Mouse (Mus musculus) midbrain, embryonic 15.5 days (tissue): ENCODE results near the gene Magee2. TPM values are rescaled to one million over a fixed set of nuclear protein-coding genes. Genes with fewer than 3 reads are reported as not detected.
"Not testable (repeated sequence)": the region's sequence is repeated elsewhere in the genome, so short reads cannot be mapped to it uniquely, and the experiment has no call there.

Experiments
- ATAC-seq: fragments of 200-750 bp; cut with Nextera tagmentation; replicated peaks from 2 replicates; pipeline ENCODE4 v1.8.0; 2017; ENCODE audit warnings: moderate TSS enrichment
- H3K27ac ChIP-seq: fragments of 300-500 bp; sonication (generic); 2 replicates; pipeline ENCODE4 v1.5.1; 2015; ENCODE audit warnings: mild to moderate bottlenecking, inconsistent platforms
- H3K27me3 ChIP-seq: fragments of 300-500 bp; sonication (generic); replicated peaks from 2 replicates; pipeline ENCODE4 v1.6.1; 2015; ENCODE audit warnings: inconsistent platforms
- H3K36me3 ChIP-seq: fragments of 300-500 bp; sonication (generic); replicated peaks from 2 replicates; pipeline ENCODE4 v1.6.1; 2015; ENCODE audit warnings: inconsistent platforms
- H3K4me1 ChIP-seq: fragments of 300-500 bp; sonication (generic); 2 replicates; pipeline ENCODE4 v1.6.1; 2015; ENCODE audit warnings: inconsistent platforms
- H3K4me2 ChIP-seq: fragments of 300-500 bp; sonication (generic); 2 replicates; pipeline ENCODE4 v1.6.1; 2015; ENCODE audit warnings: inconsistent platforms, mild to moderate bottlenecking, moderate library complexity
- H3K4me3 ChIP-seq: fragments of 300-500 bp; sonication (generic); 2 replicates; pipeline ENCODE4 v1.5.1; 2015; ENCODE audit warnings: mild to moderate bottlenecking, inconsistent platforms
- H3K9ac ChIP-seq: fragments of 300-500 bp; sonication (generic); 2 replicates; pipeline ENCODE4 v1.6.1; 2015; ENCODE audit warnings: mild to moderate bottlenecking, inconsistent platforms
- H3K9me3 ChIP-seq: fragments of 300-500 bp; sonication (generic); 2 replicates; pipeline ENCODE4 v1.6.1; 2016; ENCODE audit warnings: inconsistent platforms
- WGBS: fragments of 180-500 bp; shearing (Covaris S2); methylation state at CpG from one replicate; pipeline ENCODE4 v1.1.7; 2015; ENCODE audit warnings: mixed read lengths; 5-methylcytosine and 5-hydroxymethylcytosine counted together
- polyA plus RNA-seq: library from polyadenylated mRNA; unstranded; fragments of >200 nt; fragmentation: Nextera tagmentation; extraction: Ambion mirVana; gene quantifications from 2 replicates; pipeline ENCODE4 v1.2.1, GENCODE M21; 2015

Gene Magee2
- 31.8 and 37.4 TPM in 2 replicates for polyA plus RNA-seq

GRCm38 (mm10) chrX:104856751-104857341 lies at the start of gene Magee2:
Gene Magee2, minus strand, starts transcription at chrX:104857267.
- H3K4me1 ChIP-seq, result no peaks in the 10 kb centered on the region
- H3K27ac ChIP-seq, result peak within 1 kb of the TSS; percentile 82
- H3K36me3 ChIP-seq, result no peaks in the 10 kb centered on the region
- no peaks in the 10 kb centered on the region for H3K9me3 ChIP-seq
- ATAC-seq, result peak; percentile 98
- H3K9ac ChIP-seq, result peak within 1 kb of the TSS; percentile 60
- 28% methylated on average over 37 of the region's 37 CpGs for WGBS
- H3K27me3 ChIP-seq, result peaks cover 38% of the 10 kb centered on the region
- H3K4me2 ChIP-seq, result peak within 1 kb of the TSS; percentile 55
- peak within 1 kb of the TSS; percentile 49 for H3K4me3 ChIP-seq

- Histone ChIP-seq H3K36me3 (no peaks in the 10 kb centered on the region), H3K9me3 (no peaks in the 10 kb centered on the region), H3K4me1 (no peaks in the 10 kb centered on the region), H3K9ac (no peak overlapping the region), H3K27ac (no peak overlapping the region), H3K4me3 (0 out of 2 replicates have a peak overlapping the region, but pooled peaks have one; percentile 10), H3K27me3 (peaks cover 42% of the 10 kb centered on the region), H3K4me2 (peak overlapping the region; percentile 4; the same call in 1 of the 2 replicates)
- 33% methylated on average over 9 of the region's 9 CpGs for WGBS
- ATAC-seq, result no peak
These were observed 3.5 kb downstream of the Magee2 start for GRCm38 (mm10) chrX:104853610-104854009.

GRCm38 (mm10) chrX:104817583-104817982 lies 39.5 kb downstream of the Magee2 start:
- H3K9me3 ChIP-seq, H3K4me2 ChIP-seq, H3K27ac ChIP-seq, H3K36me3 ChIP-seq, H3K27me3 ChIP-seq, H3K4me1 ChIP-seq, ATAC-seq, H3K4me3 ChIP-seq, H3K9ac ChIP-seq: not testable (repeated sequence)
- WGBS, result 65% methylated on average over 4 of the region's 5 CpGs

- H3K4me1 ChIP-seq, H3K36me3 ChIP-seq, H3K27ac ChIP-seq, H3K4me2 ChIP-seq, H3K9ac ChIP-seq, H3K9me3 ChIP-seq, H3K27me3 ChIP-seq, H3K4me3 ChIP-seq: not testable (repeated sequence)
- WGBS, result 88% methylated on average over 1 of the region's 3 CpGs
- ATAC-seq, result peak; percentile 73; the same call in 1 of the 2 replicates
These were observed 40.1 kb downstream of the Magee2 start for GRCm38 (mm10) chrX:104816987-104817386.

- H3K4me1 ChIP-seq, H3K9ac ChIP-seq, H3K36me3 ChIP-seq, ATAC-seq, H3K4me2 ChIP-seq, H3K4me3 ChIP-seq, H3K27ac ChIP-seq, H3K9me3 ChIP-seq, H3K27me3 ChIP-seq: not testable (repeated sequence)
- 67% methylated on average over 4 of the region's 4 CpGs for WGBS
These were observed 43.4 kb downstream of the Magee2 start for GRCm38 (mm10) chrX:104813704-104814103.

Other genes starting within 250 kb of the Magee2 start
- 4.2 and 4.4 TPM in 2 replicates for gene Zdhhc15, start 186.2 kb downstream of the Magee2 start, polyA plus RNA-seq
- gene Pbdc1, start 222.5 kb upstream of the Magee2 start, polyA plus RNA-seq, result 30.0 and 30.2 TPM in 2 replicates